ENCODE assay signal across 20 mouse cellular contexts in genomic region chr4:99200383-99201136, GRCm38 (mm10). TPM values are rescaled to one million over a fixed set of nuclear protein-coding genes. Genes with fewer than 3 reads are reported as not detected.
DNase-seq lines count a peak whose midpoint lies in the region; ATAC-seq lines count a peak whose summit lies in the region.
"Had no signal": no experiment of that assay in that cellular context is flagged by ENCODE, and none has a peak within 500 bp of the region (broad histone marks: within the 10 kb centered on the region; RNA-seq: fewer than 3 reads in every experiment).

No protein-coding gene starts in this region.

- no peaks in the 10 kb centered on the region for H3K27me3 ChIP-seq in intestine, embryonic 16.5 days (replicated peaks; ENCODE audit: control insufficient read depth, insufficient read depth, low read length)
- no peaks in the 10 kb centered on the region for H3K27me3 ChIP-seq in intestine, embryonic 15.5 days (replicated peaks)
- no peaks in the 10 kb centered on the region for H3K27me3 ChIP-seq in liver, embryonic 11.5 days (replicated peaks; ENCODE audit: control insufficient read depth, insufficient read depth, low read length)
- H3K27me3 ChIP-seq in midbrain, embryonic 15.5 days (replicated peaks) = no peaks in the 10 kb centered on the region
- H3K27me3 ChIP-seq: CH12.LX; heart, embryonic 12.5 days; hindbrain, embryonic 13.5 days; kidney, embryonic 15.5 days; neural tube, embryonic 15.5 days had no signal

- H3K27ac ChIP-seq in intestine, embryonic 16.5 days (ENCODE audit: low read length) = no peak overlapping the region
- H3K27ac ChIP-seq in intestine, embryonic 15.5 days = no peak overlapping the region
- H3K27ac ChIP-seq in liver, embryonic 11.5 days (ENCODE audit: low read depth, low read length) = no peak overlapping the region
- peak overlapping the region; percentile 68 for H3K27ac ChIP-seq in macrophage
- H3K27ac ChIP-seq in midbrain, embryonic 15.5 days = no peak overlapping the region
- H3K27ac ChIP-seq: hindbrain, embryonic 13.5 days; kidney, embryonic 15.5 days; neural tube, embryonic 15.5 days had no signal

- 0 out of 2 replicates have a peak, but pooled peaks have one; percentile 16 for ATAC-seq in intestine, embryonic 16.5 days
- no peak for ATAC-seq in intestine, embryonic 15.5 days
- ATAC-seq in liver, embryonic 11.5 days (replicated peaks; ENCODE audit: low FRiP score) = no peak
- no peak for ATAC-seq in midbrain, embryonic 15.5 days (replicated peaks)
- ATAC-seq: forebrain, embryonic 14.5 days; midbrain, embryonic 16.5 days had no signal

- DNase-seq in R1 (ENCODE audit: low read depth, low spot score) = peak; percentile 32
- no peak for DNase-seq in liver, embryonic 11.5 days (ENCODE audit: low spot score)
- DNase-seq in heart, adult 9 months (ENCODE audit: low spot score in 2 of 2) = no peak
- no peak for DNase-seq in kidney, postnatal 36 days
- DNase-seq: adrenal gland, postnatal 25 days; cerebellum, adult 2 months; cerebellum, postnatal 36 days; heart, postnatal 14 days; spleen, adult 18-20 months had no signal

- peak overlapping the region; percentile 8; the same call in 1 of the 2 replicates for H3K4me2 ChIP-seq in intestine, embryonic 16.5 days (ENCODE audit: low read depth, low read length)
- no peak overlapping the region for H3K4me2 ChIP-seq in intestine, embryonic 15.5 days (replicated peaks)
- H3K4me2 ChIP-seq in liver, embryonic 11.5 days = peak overlapping the region; percentile 36
- no peak overlapping the region for H3K4me2 ChIP-seq in midbrain, embryonic 15.5 days
- H3K4me2 ChIP-seq: hindbrain, embryonic 13.5 days; kidney, embryonic 15.5 days; neural tube, embryonic 15.5 days had no signal

- H3K79me2 ChIP-seq in macrophage (ENCODE audit: inconsistent target) = peaks cover 86% of the 10 kb centered on the region

- H3K36me3 ChIP-seq in intestine, embryonic 16.5 days (ENCODE audit: control insufficient read depth, insufficient read depth, low read length) = no peaks in the 10 kb centered on the region
- no peaks in the 10 kb centered on the region for H3K36me3 ChIP-seq in intestine, embryonic 15.5 days
- H3K36me3 ChIP-seq in liver, embryonic 11.5 days (ENCODE audit: control insufficient read depth, insufficient read depth, low read length) = no peaks in the 10 kb centered on the region
- no peaks in the 10 kb centered on the region for H3K36me3 ChIP-seq in macrophage (ENCODE audit: inconsistent target)
- no peaks in the 10 kb centered on the region for H3K36me3 ChIP-seq in midbrain, embryonic 15.5 days (replicated peaks)
- H3K36me3 ChIP-seq: heart, embryonic 12.5 days; kidney, embryonic 15.5 days; neural tube, embryonic 15.5 days had no signal

- H3K9ac ChIP-seq in intestine, embryonic 16.5 days (ENCODE audit: low read depth, low read length) = no peak overlapping the region
- no peak overlapping the region for H3K9ac ChIP-seq in intestine, embryonic 15.5 days
- no peak overlapping the region for H3K9ac ChIP-seq in liver, embryonic 11.5 days (ENCODE audit: low read depth, low read length)
- no peak overlapping the region for H3K9ac ChIP-seq in midbrain, embryonic 15.5 days
- H3K9ac ChIP-seq: hindbrain, embryonic 13.5 days; kidney, embryonic 15.5 days; neural tube, embryonic 15.5 days had no signal

- no peaks in the 10 kb centered on the region for H3K9me3 ChIP-seq in intestine, embryonic 16.5 days (ENCODE audit: control insufficient read depth, low read length)
- H3K9me3 ChIP-seq in intestine, embryonic 15.5 days = no peaks in the 10 kb centered on the region
- H3K9me3 ChIP-seq in liver, embryonic 11.5 days (ENCODE audit: control insufficient read depth, low read length) = no peaks in the 10 kb centered on the region
- no peaks in the 10 kb centered on the region for H3K9me3 ChIP-seq in midbrain, embryonic 15.5 days
- H3K9me3 ChIP-seq: heart, embryonic 12.5 days; hindbrain, embryonic 13.5 days; kidney, embryonic 15.5 days; neural tube, embryonic 15.5 days had no signal

- no peaks in the 10 kb centered on the region for H3K4me1 ChIP-seq in intestine, embryonic 16.5 days (ENCODE audit: control insufficient read depth, insufficient read depth, low read length)
- H3K4me1 ChIP-seq in intestine, embryonic 15.5 days (replicated peaks) = no peaks in the 10 kb centered on the region
- H3K4me1 ChIP-seq in liver, embryonic 11.5 days (replicated peaks; ENCODE audit: control insufficient read depth, insufficient read depth, low read length) = peaks cover 5% of the 10 kb centered on the region; the same call in 1 of the 2 replicates
- H3K4me1 ChIP-seq in midbrain, embryonic 15.5 days = no peaks in the 10 kb centered on the region
- H3K4me1 ChIP-seq: hindbrain, embryonic 13.5 days; neural tube, embryonic 15.5 days had no signal

- no peak overlapping the region for H3K4me3 ChIP-seq in intestine, embryonic 16.5 days (ENCODE audit: low read length)
- H3K4me3 ChIP-seq in intestine, embryonic 15.5 days (replicated peaks) = no peak overlapping the region
- H3K4me3 ChIP-seq in liver, embryonic 11.5 days (ENCODE audit: low read depth, low read length) = no peak overlapping the region
- H3K4me3 ChIP-seq in macrophage (ENCODE audit: inconsistent target) = peak overlapping the region; percentile 16; the same call in 1 of the 2 replicates
- H3K4me3 ChIP-seq in midbrain, embryonic 15.5 days = no peak overlapping the region
- H3K4me3 ChIP-seq: heart, embryonic 12.5 days; hindbrain, embryonic 13.5 days; kidney, embryonic 15.5 days; neural tube, embryonic 15.5 days had no signal

- 92% methylated on average over 7 of the region's 7 CpGs for WGBS in intestine, embryonic 16.5 days
- 84% methylated on average over 7 of the region's 7 CpGs for WGBS in intestine, embryonic 15.5 days
- WGBS in liver, embryonic 11.5 days = 81% methylated on average over 7 of the region's 7 CpGs
- WGBS in macrophage (ENCODE audit: missing documents) = 85% methylated on average over 7 of the region's 7 CpGs
- WGBS in midbrain, embryonic 15.5 days = 95% methylated on average over 7 of the region's 7 CpGs

RNA-seq across cellular contexts. Expression of gene Atg4c, which starts 6.8 kb away (rescaled TPM):
- 15.0 and 15.7 TPM in 2 replicates for polyA plus RNA-seq in intestine, embryonic 16.5 days (2015; fragmentation: Nextera tagmentation; extraction: Ambion mirVana)
- polyA plus RNA-seq in intestine, embryonic 15.5 days (2015; fragmentation: Nextera tagmentation; extraction: Ambion mirVana) = 14.4 and 14.6 TPM in 2 replicates
- polyA plus RNA-seq in liver, embryonic 11.5 days (2014; fragmentation: Nextera tagmentation; extraction: Ambion mirVana) = 8.7 and 11.7 TPM in 2 replicates
- 100 to 1,000 TPM in 1 of 26 experiments, 10 to 100 TPM in 25; 16.8 to 108 (median 54.2) TPM for total RNA-seq in macrophage (2018; cell fraction: chromatin; rRNA removed)
- total RNA-seq in macrophage (2018; cell fraction: cytosol; rRNA removed) = 10 to 100 TPM in 24 of 26 experiments, 1 to 10 TPM in 2; 8.4 to 27.0 (median 20.2) TPM
- total RNA-seq in macrophage (2018; cell fraction: nucleus; rRNA removed) = 10 to 100 TPM; 16.8 to 65.3 (median 36.8) TPM
- 12.5 to 23.3 TPM (median 16.5 TPM) in 3 replicates for polyA plus RNA-seq in macrophage (2018)
- polyA plus RNA-seq in midbrain, embryonic 15.5 days (2015; fragmentation: Nextera tagmentation; extraction: Ambion mirVana) = 15.9 and 21.1 TPM in 2 replicates
- total RNA-seq: CH12.LX had no signal

Comparison
In these comparisons a context has a peak if more than half of its experiments do, and no peak if none do; other contexts are left out.
1. H3K4me2 ChIP-seq: peak in intestine, embryonic 16.5 days (single experiment) and liver, embryonic 11.5 days (single experiment); none in intestine, embryonic 15.5 days (single experiment) and midbrain, embryonic 15.5 days (single experiment).